Mouse (Mus musculus): Measurements from ENCODE around the gene Arap1. TPM values are rescaled to one million over a fixed set of nuclear protein-coding genes. Genes with fewer than 3 reads are reported as not detected.

Gene Arap1
- polyA plus RNA-seq, 1 experiment from 2014 or later, result 10.6 TPM

DNA sequence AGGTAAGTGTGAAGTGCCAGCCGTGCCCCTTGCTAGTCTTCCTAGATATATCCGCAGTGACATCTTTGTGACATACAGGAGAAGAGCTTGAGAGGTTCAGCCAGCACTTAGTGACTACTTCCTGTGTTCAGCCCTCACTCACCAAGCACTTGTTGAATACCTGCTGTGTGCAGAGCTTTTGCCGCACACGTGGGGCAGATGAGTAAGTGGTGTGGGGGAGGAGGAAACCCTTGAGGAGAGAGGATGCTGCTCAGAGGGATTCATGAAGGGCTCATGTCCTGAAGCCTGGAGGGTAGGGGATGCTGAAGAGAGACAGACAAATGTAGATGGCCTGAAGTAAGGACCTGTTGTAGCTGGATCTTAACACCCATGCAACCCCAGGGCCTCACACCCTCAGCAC is 66.3 kb downstream of the Arap1 start:
- Histone ChIP-seq H3K9ac (no peak overlapping the region), H3K4me3 (no peak overlapping the region), H3K4me2 (no peak overlapping the region), H3K27me3 (replicated peaks) (0 out of 2 replicates have a peak, but pooled peaks cover 7% of the 10 kb centered on the region), H3K27ac (no peak overlapping the region), H3K4me1 (peaks cover 23% of the 10 kb centered on the region), H3K9me3 (no peaks in the 10 kb centered on the region), H3K36me3 (replicated peaks) (no peaks in the 10 kb centered on the region)
- ATAC-seq (replicated peaks), result no peak
- 43% methylated on average over 4 of the region's 4 CpGs for WGBS

DNA sequence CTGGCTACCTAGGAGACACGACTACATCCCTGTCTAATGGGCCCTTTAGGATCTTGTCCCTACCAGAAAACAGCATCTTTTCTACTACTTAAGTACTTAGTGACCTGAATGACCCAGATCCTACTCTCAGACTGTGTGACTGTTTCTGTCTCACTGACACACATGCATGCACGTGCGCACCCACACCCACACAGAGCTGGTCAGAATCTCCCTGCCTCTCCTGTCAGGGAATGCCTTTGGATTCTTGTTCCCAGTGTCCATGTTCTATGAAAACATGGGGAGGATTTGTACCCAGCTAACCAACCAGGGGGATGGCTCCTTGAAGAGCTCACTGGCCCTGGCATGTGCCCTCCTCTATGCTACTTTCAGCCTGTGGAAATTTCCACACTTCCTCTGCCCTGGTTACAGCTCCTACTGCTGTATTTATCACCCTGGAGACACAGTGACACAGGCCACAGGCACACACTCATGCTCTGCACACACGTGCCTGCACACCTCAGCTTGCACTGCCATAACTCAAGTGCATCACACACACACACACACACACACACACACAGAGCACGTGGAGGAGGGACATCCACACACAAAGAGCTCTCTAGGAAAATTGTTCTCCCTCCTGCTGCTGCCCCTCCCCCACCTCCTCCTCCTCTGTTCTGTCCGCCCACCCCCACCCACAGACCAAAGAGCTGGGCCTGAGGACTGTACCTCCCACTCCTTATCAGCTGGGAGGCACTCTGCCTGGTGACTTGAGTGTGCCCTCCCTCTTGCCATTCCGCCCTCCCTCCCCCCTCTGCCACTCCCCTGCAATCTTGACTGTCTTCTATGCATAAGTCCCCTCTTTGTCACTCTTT is 67.0 kb downstream of the Arap1 start:
- peak; percentile 64 for ATAC-seq (replicated peaks)
- Histone ChIP-seq H3K27ac (peak overlapping the region; percentile 26), H3K9ac (no peak overlapping the region), H3K4me2 (no peak overlapping the region), H3K27me3 (replicated peaks) (0 out of 2 replicates have a peak, but pooled peaks cover 7% of the 10 kb centered on the region), H3K9me3 (no peaks in the 10 kb centered on the region), H3K36me3 (replicated peaks) (no peaks in the 10 kb centered on the region), H3K4me1 (peaks cover 28% of the 10 kb centered on the region), H3K4me3 (no peak overlapping the region)
- 32% methylated on average over 7 of the region's 7 CpGs for WGBS

DNA sequence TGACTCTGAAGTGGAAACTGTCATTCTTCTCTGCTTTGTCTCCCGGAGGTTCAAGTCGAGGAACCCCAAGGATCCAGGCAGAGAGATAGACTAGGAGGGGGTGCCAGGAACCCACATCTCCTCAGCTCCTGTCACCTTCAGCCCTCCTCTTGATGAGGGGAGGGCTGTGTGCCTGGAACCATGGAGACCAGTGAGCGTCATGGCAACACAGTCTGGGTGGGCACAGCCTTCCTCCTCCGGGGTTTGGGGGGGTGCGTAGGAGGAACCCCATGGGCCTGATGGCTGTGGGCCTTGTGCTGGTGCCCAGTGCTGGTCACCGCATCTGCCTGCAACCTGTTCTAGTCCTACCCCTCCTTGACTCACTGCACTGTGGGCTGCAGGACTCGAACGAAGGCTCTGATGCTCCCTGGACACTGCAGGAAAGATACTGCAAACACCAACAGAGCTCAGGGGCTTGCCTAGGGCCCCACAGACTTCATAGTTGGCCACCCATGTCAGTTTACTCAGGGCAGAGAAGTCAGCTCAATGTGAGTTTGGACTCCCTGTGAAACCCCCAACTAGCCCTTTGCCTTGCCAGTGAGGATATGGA is 67.7 kb downstream of the Arap1 start:
- H3K9ac ChIP-seq, result no peak overlapping the region
- peaks cover 28% of the 10 kb centered on the region for H3K4me1 ChIP-seq
- 28% methylated on average over 8 of the region's 8 CpGs for WGBS
- H3K4me3 ChIP-seq, result no peak overlapping the region
- peak; percentile 43 for ATAC-seq (replicated peaks)
- no peaks in the 10 kb centered on the region for H3K36me3 ChIP-seq (replicated peaks)
- no peaks in the 10 kb centered on the region for H3K9me3 ChIP-seq
- H3K4me2 ChIP-seq, result no peak overlapping the region
- H3K27me3 ChIP-seq (replicated peaks), result 0 out of 2 replicates have a peak, but pooled peaks cover 7% of the 10 kb centered on the region
- peak overlapping the region; percentile 26; the same call in 1 of the 2 replicates for H3K27ac ChIP-seq

DNA sequence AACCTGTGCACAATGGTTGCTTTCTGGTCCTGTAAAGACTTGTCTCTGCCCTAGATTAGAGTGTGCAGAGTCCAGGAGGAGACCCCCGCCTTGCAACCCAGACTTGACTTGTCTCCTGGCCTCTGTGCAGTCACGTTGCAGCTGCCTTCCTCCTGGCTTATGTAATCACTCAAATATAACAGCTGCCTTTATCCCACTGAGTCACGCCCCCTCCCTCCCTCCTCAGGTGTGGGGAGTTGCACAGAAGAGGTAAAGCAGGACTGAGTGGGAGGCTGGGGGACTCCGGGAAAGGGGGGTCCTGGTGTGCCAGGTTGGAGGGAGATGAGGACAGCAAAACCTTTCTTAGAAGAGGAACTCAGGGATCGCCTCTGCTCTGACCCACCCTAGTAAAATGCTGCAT is 68.5 kb downstream of the Arap1 start:
- no peak overlapping the region for H3K4me2 ChIP-seq
- no peak overlapping the region for H3K27ac ChIP-seq
- no peaks in the 10 kb centered on the region for H3K9me3 ChIP-seq
- H3K4me1 ChIP-seq, result peaks cover 36% of the 10 kb centered on the region
- no peak overlapping the region for H3K9ac ChIP-seq
- ATAC-seq (replicated peaks), result no peak
- 0 out of 2 replicates have a peak, but pooled peaks cover 7% of the 10 kb centered on the region for H3K27me3 ChIP-seq (replicated peaks)
- 73% methylated on average over 5 of the region's 5 CpGs for WGBS
- no peak overlapping the region for H3K4me3 ChIP-seq
- no peaks in the 10 kb centered on the region for H3K36me3 ChIP-seq (replicated peaks)

DNA sequence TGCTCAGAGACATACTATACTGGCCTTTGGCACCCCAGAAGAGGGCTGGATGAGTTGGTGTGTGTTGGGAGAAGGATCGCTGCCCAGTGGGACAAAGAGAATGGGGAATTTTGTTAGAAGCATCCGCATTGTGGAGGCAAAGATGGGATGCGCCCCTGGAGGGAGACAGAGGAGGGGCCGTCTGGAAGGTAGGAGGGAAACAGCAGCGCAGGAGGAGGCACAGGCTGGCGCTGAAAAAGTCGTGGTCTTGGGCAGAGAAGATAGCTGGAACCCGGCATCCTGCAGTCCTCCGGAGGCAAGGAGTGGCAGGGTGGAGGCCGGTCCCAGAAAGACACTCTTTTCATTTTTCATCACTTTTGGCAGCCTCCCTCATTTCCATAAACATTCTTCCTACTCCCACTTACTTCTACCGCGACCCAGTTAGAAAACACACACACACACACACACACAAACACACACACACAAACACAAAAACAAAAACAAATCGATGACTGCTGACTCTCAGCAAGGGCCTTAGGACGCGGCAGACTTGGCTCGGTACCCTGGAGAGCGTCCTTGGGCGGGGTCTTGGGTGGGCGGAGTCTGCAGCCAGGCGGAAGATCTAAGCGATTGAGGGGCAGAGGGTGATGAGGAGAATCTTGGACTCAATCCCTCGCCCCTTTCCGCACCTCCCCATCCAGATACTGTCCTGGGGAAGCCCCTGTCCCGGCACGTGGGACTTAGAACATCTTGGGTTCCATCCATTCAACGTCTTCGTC is 71.3 kb downstream of the Arap1 start:
- ATAC-seq (replicated peaks), result no peak
- WGBS, result 5% methylated on average over 27 of the region's 27 CpGs
- peaks cover 60% of the 10 kb centered on the region for H3K4me1 ChIP-seq

DNA sequence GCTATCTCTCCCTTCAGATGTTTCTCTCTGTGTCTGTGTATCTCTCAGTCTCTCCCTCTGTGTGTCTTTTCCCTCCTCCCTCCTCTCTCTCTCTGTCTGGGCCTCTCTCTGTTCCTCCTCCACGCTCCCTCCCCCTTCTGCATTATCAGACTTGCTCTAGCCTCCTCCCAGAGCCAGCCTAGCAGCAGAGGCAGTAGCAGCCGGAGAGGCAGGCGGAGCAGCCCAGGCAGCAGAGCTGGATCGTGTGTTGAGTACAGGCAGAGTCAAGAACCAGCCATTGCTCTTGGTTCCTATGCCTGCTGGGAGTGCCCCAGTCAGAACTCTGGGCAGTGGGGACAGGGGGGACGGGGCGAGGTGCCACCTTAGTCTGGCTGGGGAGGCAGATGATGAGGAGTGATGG is 73.7 kb downstream of the Arap1 start, which contains the start of gene Pde2a:
Pde2a (plus strand) TSS at position 163 of the 400 bp plus-strand sequence.
- no peaks in the 10 kb centered on the region for H3K9me3 ChIP-seq
- peaks cover 44% of the 10 kb centered on the region for H3K4me1 ChIP-seq
- H3K4me3 ChIP-seq, result peak within 1 kb of the TSS; percentile 36
- H3K27me3 ChIP-seq (replicated peaks), result peaks cover 7% of the 10 kb centered on the region; the same call in 1 of the 2 replicates
- 7% methylated on average over 6 of the region's 6 CpGs for WGBS
- peak within 1 kb of the TSS; percentile 62 for H3K27ac ChIP-seq
- peak within 1 kb of the TSS; percentile 53 for H3K4me2 ChIP-seq
- H3K36me3 ChIP-seq (replicated peaks), result no peaks in the 10 kb centered on the region
- ATAC-seq (replicated peaks), result peak; percentile 79
- peak within 1 kb of the TSS; percentile 26 for H3K9ac ChIP-seq

More for the DNA sequence above, 71.3 kb downstream of the Arap1 start:
- Histone ChIP-seq H3K36me3 (replicated peaks) (no peaks in the 10 kb centered on the region), H3K4me2 (peak overlapping the region; percentile 30), H3K4me3 (no peak overlapping the region), H3K9me3 (no peaks in the 10 kb centered on the region), H3K9ac (no peak overlapping the region), H3K27me3 (replicated peaks) (peaks cover 7% of the 10 kb centered on the region; the same call in 1 of the 2 replicates), H3K27ac (no peak overlapping the region)

DNA sequence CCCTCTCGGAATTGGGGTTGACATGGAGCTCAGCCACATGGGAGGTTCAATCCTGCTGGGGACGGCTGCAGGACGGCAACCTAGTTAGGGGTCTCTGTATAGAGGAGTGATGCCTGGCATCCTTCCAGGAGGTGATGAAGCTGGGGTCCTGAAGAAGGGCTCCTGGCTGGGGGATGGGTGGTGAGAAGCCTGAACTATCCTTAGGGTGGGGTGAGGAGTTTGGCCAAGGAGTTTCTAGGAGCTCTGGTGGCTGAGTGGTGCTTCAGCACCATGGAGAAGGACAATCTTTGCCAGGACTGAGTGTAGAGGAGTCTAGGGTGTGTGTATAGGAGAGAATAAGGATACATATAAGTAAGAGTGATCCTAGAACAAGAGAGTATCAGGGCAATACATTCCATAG is 74.2 kb downstream of the Arap1 start:
- H3K9ac ChIP-seq, result peak overlapping the region; percentile 26; the same call in 1 of the 2 replicates
- H3K27ac ChIP-seq, result 0 out of 2 replicates have a peak overlapping the region, but pooled peaks have one; percentile 62
- H3K4me1 ChIP-seq, result peaks cover 46% of the 10 kb centered on the region
- peak; percentile 18; the same call in 1 of the 2 replicates for ATAC-seq (replicated peaks)
- peak overlapping the region; percentile 53 for H3K4me2 ChIP-seq
- no peaks in the 10 kb centered on the region for H3K9me3 ChIP-seq
- H3K27me3 ChIP-seq (replicated peaks), result peaks cover 7% of the 10 kb centered on the region; the same call in 1 of the 2 replicates
- WGBS, result 7% methylated on average over 3 of the region's 3 CpGs
- peak overlapping the region; percentile 36 for H3K4me3 ChIP-seq
- no peaks in the 10 kb centered on the region for H3K36me3 ChIP-seq (replicated peaks)

DNA sequence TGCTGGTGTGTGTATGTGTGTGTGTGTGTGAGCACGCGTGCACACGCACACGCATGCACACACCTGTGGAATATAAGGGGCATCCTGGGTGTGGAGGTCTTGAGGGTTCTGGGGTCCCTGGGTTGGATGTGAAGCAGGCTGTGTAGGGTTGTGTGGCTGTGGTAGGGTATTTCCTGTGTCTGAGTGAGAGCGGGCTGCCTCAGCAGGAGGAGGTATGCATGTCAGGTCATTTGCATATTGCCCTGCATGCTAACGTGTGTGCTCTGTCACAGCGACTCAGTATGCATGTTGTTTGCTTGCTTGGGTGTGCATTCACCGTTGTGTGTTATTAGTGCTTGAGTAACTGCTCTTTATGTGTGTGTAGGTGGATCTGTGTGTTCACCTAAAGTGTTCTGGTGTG is 74.8 kb downstream of the Arap1 start:
- WGBS, result 79% methylated on average over 8 of the region's 8 CpGs
- Histone ChIP-seq H3K27ac (no peak overlapping the region), H3K4me2 (peak overlapping the region; percentile 53), H3K36me3 (replicated peaks) (no peaks in the 10 kb centered on the region), H3K4me1 (peaks cover 52% of the 10 kb centered on the region), H3K4me3 (peak overlapping the region; percentile 36; the same call in 1 of the 2 replicates), H3K27me3 (replicated peaks) (peaks cover 7% of the 10 kb centered on the region; the same call in 1 of the 2 replicates), H3K9me3 (no peaks in the 10 kb centered on the region), H3K9ac (no peak overlapping the region; the same call in 1 of the 2 replicates)
- ATAC-seq (replicated peaks), result no peak

DNA sequence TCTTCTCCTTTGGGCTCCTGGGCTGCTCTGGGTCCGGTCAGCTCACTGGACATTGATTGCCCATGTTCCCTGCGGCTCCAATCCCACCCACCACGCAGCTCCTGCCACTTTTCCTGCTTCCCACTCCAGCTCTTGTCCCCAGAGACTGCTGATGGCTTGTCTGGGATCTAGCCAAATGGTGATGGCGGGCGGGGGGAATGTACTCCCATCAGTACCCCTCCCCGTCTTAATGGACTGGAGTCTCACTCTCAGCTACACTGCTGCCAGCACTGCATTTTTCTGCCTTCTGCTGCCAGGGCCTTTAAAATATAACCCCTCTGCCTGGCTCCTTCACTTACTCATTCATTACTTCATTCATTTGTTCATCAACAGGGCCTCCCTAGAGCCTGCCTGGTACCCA is 76.1 kb downstream of the Arap1 start:
- Histone ChIP-seq H3K36me3 (replicated peaks) (no peaks in the 10 kb centered on the region), H3K9ac (no peak overlapping the region), H3K27ac (no peak overlapping the region), H3K4me1 (peaks cover 53% of the 10 kb centered on the region), H3K4me2 (no peak overlapping the region), H3K27me3 (replicated peaks) (peaks cover 1% of the 10 kb centered on the region; the same call in 1 of the 2 replicates), H3K4me3 (no peak overlapping the region), H3K9me3 (no peaks in the 10 kb centered on the region)
- WGBS, result 49% methylated on average over 6 of the region's 6 CpGs
- no peak for ATAC-seq (replicated peaks)

DNA sequence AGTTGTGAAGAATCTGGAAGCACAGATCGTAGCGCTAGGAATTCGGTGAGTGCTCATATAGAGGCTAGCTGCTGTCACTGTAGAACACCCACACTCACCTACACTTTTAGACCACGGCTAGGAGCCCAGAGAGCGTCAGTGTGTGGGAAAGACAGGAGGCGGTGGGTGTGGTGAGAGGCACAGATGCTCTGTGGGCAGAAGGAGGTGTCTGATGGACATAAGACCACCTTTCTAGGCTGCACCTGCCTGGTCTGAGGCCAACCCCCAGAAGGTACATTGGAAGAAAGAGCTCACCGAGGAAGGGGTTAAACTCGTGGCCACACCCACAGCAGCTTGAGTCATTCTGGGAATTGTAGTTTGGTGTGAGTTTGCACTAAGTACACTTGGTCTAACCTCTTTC is 78.8 kb downstream of the Arap1 start:
- Histone ChIP-seq H3K27me3 (replicated peaks) (no peaks in the 10 kb centered on the region; the same call in 1 of the 2 replicates), H3K4me2 (peak overlapping the region; percentile 20; the same call in 1 of the 2 replicates), H3K9me3 (no peaks in the 10 kb centered on the region), H3K36me3 (replicated peaks) (no peaks in the 10 kb centered on the region), H3K27ac (no peak overlapping the region), H3K9ac (no peak overlapping the region), H3K4me1 (peaks cover 34% of the 10 kb centered on the region), H3K4me3 (no peak overlapping the region)
- ATAC-seq (replicated peaks), result no peak; the same call in none of the 2 replicates
- 74% methylated on average over 8 of the region's 8 CpGs for WGBS

DNA sequence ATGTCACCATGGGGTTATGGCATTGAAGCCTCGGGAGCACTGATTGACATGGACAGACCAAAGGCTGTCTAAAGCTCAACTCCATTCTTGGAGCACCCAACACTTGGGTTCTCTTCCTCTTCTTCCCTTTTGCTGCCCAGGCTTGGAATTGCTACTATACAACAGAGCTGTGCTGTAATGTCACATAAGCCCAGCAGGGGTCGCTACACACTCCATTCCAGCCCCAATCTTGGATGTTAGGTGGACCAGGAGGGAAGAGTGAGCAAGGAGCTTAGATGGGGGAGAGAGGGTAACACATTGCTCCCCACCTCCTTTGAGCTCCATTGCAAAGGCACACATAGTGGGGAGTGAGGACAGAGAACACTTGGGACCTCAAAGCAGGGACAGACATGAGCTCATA is 79.9 kb downstream of the Arap1 start:
- Histone ChIP-seq H3K9ac (no peak overlapping the region), H3K27ac (no peak overlapping the region), H3K9me3 (no peaks in the 10 kb centered on the region), H3K4me3 (no peak overlapping the region), H3K27me3 (replicated peaks) (no peaks in the 10 kb centered on the region), H3K4me1 (peaks cover 24% of the 10 kb centered on the region), H3K36me3 (replicated peaks) (no peaks in the 10 kb centered on the region), H3K4me2 (no peak overlapping the region)
- 17% methylated on average over 2 of the region's 2 CpGs for WGBS
- ATAC-seq (replicated peaks), result no peak

DNA sequence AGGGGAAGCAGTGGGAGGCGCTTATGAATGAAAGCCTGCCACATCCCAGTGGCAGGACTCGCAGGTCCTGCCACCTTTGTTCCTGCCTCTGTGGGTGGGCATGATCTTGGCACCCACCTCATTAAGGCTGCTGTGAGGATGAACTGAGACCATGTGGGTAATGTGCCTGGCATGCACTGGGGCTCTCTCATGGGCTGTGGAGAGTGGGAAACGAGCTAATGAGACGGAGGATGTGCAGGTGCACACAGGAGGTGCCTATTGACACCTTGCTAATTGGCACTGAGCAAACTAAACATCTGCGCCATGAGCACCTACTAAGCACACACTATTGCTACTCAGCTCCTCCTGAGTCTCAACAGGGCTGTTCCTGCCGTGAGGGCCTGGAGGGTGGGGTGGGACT is 87.2 kb downstream of the Arap1 start:
- no peaks in the 10 kb centered on the region for H3K27me3 ChIP-seq (replicated peaks)
- no peak overlapping the region for H3K27ac ChIP-seq
- no peak overlapping the region for H3K4me3 ChIP-seq
- H3K9me3 ChIP-seq, result no peaks in the 10 kb centered on the region
- ATAC-seq (replicated peaks), result no peak
- 49% methylated on average over 6 of the region's 6 CpGs for WGBS
- no peaks in the 10 kb centered on the region for H3K36me3 ChIP-seq (replicated peaks)
- no peak overlapping the region for H3K4me2 ChIP-seq
- no peak overlapping the region for H3K9ac ChIP-seq
- no peaks in the 10 kb centered on the region for H3K4me1 ChIP-seq
